Mouse (Mus musculus) CH12.LX (cell line): ENCODE measurements around the gene Cep55. TPM values are rescaled to one million over a fixed set of nuclear protein-coding genes. Genes with fewer than 3 reads are reported as not detected.
A peak's percentile ranks its signal among the peaks of the same experiment; 100 is the strongest.

Experiments used
- DNase-seq: peaks from one replicate; pipeline ENCODE4 v3.0.0-alpha.2; 2013; ENCODE audit errors: extremely low read depth
- H3K27ac ChIP-seq: 2 replicates; pipeline ENCODE4 v1.5.1; 2012; ENCODE audit warnings: low read depth, mild to moderate bottlenecking, control low read depth, moderate library complexity; ENCODE audit not compliant: insufficient read depth
- H3K27me3 ChIP-seq: replicated peaks from 2 replicates; pipeline ENCODE3; 2012; ENCODE audit warnings: inconsistent platforms
- H3K36me3 ChIP-seq, 2 experiments: replicated peaks in 1 of 2; 2 replicates each; pipeline versions ENCODE3 to v1.6.1; 2012; ENCODE audit warnings: inconsistent platforms in 1 of 2, low read length in 1 of 2, mild to moderate bottlenecking in 1 of 2, mixed read lengths in 1 of 2, moderate library complexity in 1 of 2; ENCODE audit not compliant: control insufficient read depth in 1 of 2, insufficient read depth in 1 of 2
- H3K4me1 ChIP-seq, 2 experiments: 2 replicates each; pipeline ENCODE4 v1.6.1; 2012; ENCODE audit warnings: inconsistent platforms in 1 of 2, moderate library complexity in 1 of 2; ENCODE audit not compliant: insufficient read depth in 2 of 2, control insufficient read depth in 1 of 2
- H3K4me2 ChIP-seq: 2 replicates; pipeline ENCODE4 v1.6.1; 2012; ENCODE audit warnings: low read depth, mild to moderate bottlenecking, control low read depth; ENCODE audit not compliant: poor library complexity, insufficient read depth, severe bottlenecking
- H3K4me3 ChIP-seq, 3 experiments: fragments of 150-350 bp in 1 of 3; sonication (generic) in 1 of 3; replicated peaks in 1 of 3; 2 replicates each; pipeline versions ENCODE3 to v1.5.1; 2011 to 2012; ENCODE audit warnings: low read depth in 2 of 3, low read length in 2 of 3, mild to moderate bottlenecking in 2 of 3, moderate library complexity in 2 of 3, control low read depth in 1 of 3, improper control_type of control experiment in 1 of 3, inconsistent platforms in 1 of 3, mixed read lengths in 1 of 3; ENCODE audit not compliant: poor library complexity in 1 of 3
- H3K79me2 ChIP-seq: replicated peaks from 2 replicates; pipeline ENCODE4 v1.6.1; 2012; ENCODE audit warnings: mild to moderate bottlenecking, moderate library complexity; ENCODE audit not compliant: control insufficient read depth, poor library complexity, insufficient read depth, severe bottlenecking; ENCODE audit errors: extremely low read depth
- H3K9ac ChIP-seq: 2 replicates; pipeline ENCODE4 v1.6.1; 2012; ENCODE audit warnings: low read depth, mild to moderate bottlenecking, control low read depth, moderate library complexity; ENCODE audit not compliant: insufficient read depth
- H3K9me3 ChIP-seq: replicated peaks from 2 replicates; pipeline ENCODE3; 2012; ENCODE audit warnings: low read length, inconsistent platforms, mixed read lengths
- BHLHE40 ChIP-seq: IDR thresholded peaks from 2 replicates; pipeline ENCODE4 v1.6.1; 2011; ENCODE audit warnings: mild to moderate bottlenecking, low read depth, low read length, improper control_type of control experiment
- CHD1 ChIP-seq: IDR thresholded peaks from 2 replicates; pipeline ENCODE4 v1.6.1; 2012; ENCODE audit warnings: low read depth, low read length, improper control_type of control experiment, inconsistent platforms
- CHD2 ChIP-seq: IDR thresholded peaks from 2 replicates; pipeline ENCODE4 v1.6.1; 2011; ENCODE audit warnings: low read length, improper control_type of control experiment
- ETS1 ChIP-seq: conservative IDR thresholded peaks from 2 replicates; pipeline ENCODE4 v1.6.1; 2012; ENCODE audit warnings: low read depth, mild to moderate bottlenecking, inconsistent platforms, low read length, improper control_type of control experiment, moderate library complexity
- GABPA ChIP-seq: IDR thresholded peaks from 2 replicates; pipeline ENCODE4 v1.6.1; 2012; ENCODE audit warnings: low read depth, low read length, improper control_type of control experiment, inconsistent platforms; ENCODE audit not compliant: insufficient replicate concordance
- HCFC1 ChIP-seq: IDR thresholded peaks from 2 replicates; pipeline ENCODE4 v1.6.1; 2012; ENCODE audit warnings: low read depth, mild to moderate bottlenecking, inconsistent platforms, low read length, improper control_type of control experiment
- IRF4 ChIP-seq: IDR thresholded peaks from 2 replicates; pipeline ENCODE4 v1.6.1; 2014; ENCODE audit warnings: low read depth, mild to moderate bottlenecking, inconsistent platforms, low read length, improper control_type of control experiment
- JUN ChIP-seq: IDR thresholded peaks from 2 replicates; pipeline ENCODE4 v1.6.1; 2011; ENCODE audit warnings: low read depth, mild to moderate bottlenecking, low read length, improper control_type of control experiment, moderate library complexity; ENCODE audit not compliant: insufficient read depth
- JUND ChIP-seq: conservative IDR thresholded peaks from 2 replicates; pipeline ENCODE4 v1.6.1; 2011; ENCODE audit warnings: low read depth, low read length, improper control_type of control experiment
- KAT2A ChIP-seq: IDR thresholded peaks from 2 replicates; pipeline ENCODE4 v1.6.1; 2012; ENCODE audit warnings: low read length, improper control_type of control experiment, inconsistent platforms; ENCODE audit not compliant: insufficient replicate concordance
- MAFK ChIP-seq: IDR thresholded peaks from 2 replicates; pipeline ENCODE4 v1.6.1; 2011; ENCODE audit warnings: low read length, improper control_type of control experiment; ENCODE audit not compliant: insufficient replicate concordance
- MAZ ChIP-seq: IDR thresholded peaks from 2 replicates; pipeline ENCODE4 v1.6.1; 2012; ENCODE audit warnings: low read depth, mild to moderate bottlenecking, inconsistent platforms, low read length, improper control_type of control experiment, moderate library complexity
- MEF2A ChIP-seq: IDR thresholded peaks from 2 replicates; pipeline ENCODE4 v1.6.1; 2014; ENCODE audit warnings: low read depth, mild to moderate bottlenecking, inconsistent platforms, low read length, improper control_type of control experiment, borderline replicate concordance
- MXI1 ChIP-seq: IDR thresholded peaks from 2 replicates; pipeline ENCODE4 v1.6.1; 2011; ENCODE audit warnings: mild to moderate bottlenecking, low read depth, low read length, improper control_type of control experiment
- PAX5 ChIP-seq: IDR thresholded peaks from 2 replicates; pipeline ENCODE4 v1.6.1; 2012; ENCODE audit warnings: low read length, inconsistent platforms, mixed read lengths
- SMC3 ChIP-seq: IDR thresholded peaks from 2 replicates; pipeline ENCODE4 v1.6.1; 2011; ENCODE audit warnings: low read depth, low read length, improper control_type of control experiment
- TBP ChIP-seq: conservative IDR thresholded peaks from 2 replicates; pipeline ENCODE4 v1.6.1; 2011; ENCODE audit warnings: low read depth, low read length, improper control_type of control experiment
- UBTF ChIP-seq: IDR thresholded peaks from 2 replicates; pipeline ENCODE4 v1.6.1; 2012; ENCODE audit warnings: low read depth, mild to moderate bottlenecking, inconsistent platforms, low read length, improper control_type of control experiment, moderate library complexity
- USF1 ChIP-seq: IDR thresholded peaks from 2 replicates; pipeline ENCODE4 v1.6.1; 2014; ENCODE audit warnings: low read depth, mild to moderate bottlenecking, inconsistent platforms, low read length, improper control_type of control experiment
- USF2 ChIP-seq: conservative IDR thresholded peaks from 2 replicates; pipeline ENCODE4 v1.6.1; 2011; ENCODE audit warnings: low read depth, low read length, improper control_type of control experiment
- ZKSCAN1 ChIP-seq: IDR thresholded peaks from 2 replicates; pipeline ENCODE4 v1.6.1; 2012; ENCODE audit warnings: low read depth, inconsistent platforms, low read length, improper control_type of control experiment, borderline replicate concordance
- ZNF384 ChIP-seq: IDR thresholded peaks from 2 replicates; pipeline ENCODE4 v1.6.1; 2012; ENCODE audit warnings: low read depth, low read length, improper control_type of control experiment, inconsistent platforms
- dilution Hi-C: fragments of 300-500 bp; cut with MboI; formaldehyde crosslinking; loops from 2 replicates; pipeline ENCODE4 v1.14.3; 2020; ENCODE audit warnings: low sequenced_read_pairs; ENCODE audit not compliant: extremely low pct_unique_long_range_greater_than_20kb, extremely low pct_ligation_motif_present
- in situ Hi-C: fragments of 300-500 bp; cut with MboI; formaldehyde crosslinking; loops from 3 replicates; pipeline ENCODE4 v1.14.3; 2019; ENCODE audit warnings: low sequenced_read_pairs, low pct_ligation_motif_present, low pct_unique_long_range_greater_than_20kb, mixed read lengths
- polyA plus RNA-seq: library from polyadenylated mRNA; unstranded; fragments of >175 nt; gene quantifications from 2 replicates; pipeline ENCODE4 v1.2.1, GENCODE M21; 2012; ENCODE audit warnings: low read depth; ENCODE audit not compliant: insufficient read length
- total RNA-seq, 2 experiments: library from RNA; depleted of rRNA; stranded (reverse); fragments of 300-350 nt in 1 of 2; fragments of >200 nt in 1 of 2; gene quantifications; 2 replicates each; pipeline ENCODE4 v1.2.3; 2012 to 2014

Cep55 gene
- total and polyA plus RNA-seq, 3 experiments, result 29.6 to 76.2 (median 64.2) TPM

GRCm38 (mm10) chr19:38015873-38016254, 38.9 kb upstream of the Cep55 start:
- DNase-seq, result no peak
- in situ Hi-C loops, result no loop called here
- Histone ChIP-seq H3K4me1 (peaks cover 3 to 13% of the 10 kb centered on the region in 2 experiments; a peak in 2 of 4 replicates), H3K4me2 (no peak overlapping the region), H3K79me2 (no peaks in the 10 kb centered on the region), H3K9ac (no peak overlapping the region), H3K4me3 (no peak overlapping the region), H3K27ac (no peak overlapping the region), H3K27me3 (no peaks in the 10 kb centered on the region), H3K9me3 (no peaks in the 10 kb centered on the region), H3K36me3 (no peaks in the 10 kb centered on the region)
- TF ChIP-seq USF1 (no peak), HCFC1 (no peak), UBTF (no peak), MXI1 (no peak), GABPA (no peak), CHD2 (no peak), MAFK (no peak), SMC3 (no peak), TBP (no peak), CHD1 (no peak), BHLHE40 (no peak), ZNF384 (no peak), JUN (no peak), USF2 (no peak), IRF4 (no peak), MAZ (no peak), PAX5 (no peak), ZKSCAN1 (no peak)
- dilution Hi-C loops, result no loop called here

GRCm38 (mm10) chr19:38022710-38023109, 32.1 kb upstream of the Cep55 start:
- TF ChIP-seq MXI1 (no peak), MEF2A (peak; percentile 80; the same call in 1 of the 2 replicates), KAT2A (no peak), JUND (peak; percentile 38; the same call in 1 of the 2 replicates), ETS1 (peak; percentile 49), JUN (peak; percentile 24; the same call in 1 of the 2 replicates), BHLHE40 (0 out of 2 replicates have a peak, but pooled peaks have one; percentile 28)

More at GRCm38 (mm10) chr19:38022710-38023109, 32.1 kb upstream of the Cep55 start:
- Histone ChIP-seq H3K79me2 (no peaks in the 10 kb centered on the region), H3K4me1 (peaks cover 21 to 66% of the 10 kb centered on the region in 2 experiments), H3K4me2 (peak overlapping the region; percentile 18; the same call in 1 of the 2 replicates), H3K4me3 (no peak overlapping the region), H3K27ac (no peak overlapping the region), H3K27me3 (no peaks in the 10 kb centered on the region), H3K36me3 (peaks cover 0 to 2% of the 10 kb centered on the region in 2 experiments), H3K9me3 (no peaks in the 10 kb centered on the region), H3K9ac (no peak overlapping the region)
- dilution Hi-C loops, result no loop called here
- peak; percentile 49 for DNase-seq
- in situ Hi-C loops, result no loop called here
